Mouse (Mus musculus) midbrain, embryonic 14.5 days (tissue): ENCODE results near the gene Cav1. TPM values are rescaled to one million over a fixed set of nuclear protein-coding genes. Genes with fewer than 3 reads are reported as not detected.

ENCODE experiments used
- ATAC-seq: fragments of 200-750 bp; cut with Nextera tagmentation; 2 replicates; pipeline ENCODE4 v1.8.0; 2017; ENCODE audit warnings: moderate number of reproducible peaks, moderate library complexity; ENCODE audit not compliant: low FRiP score, low TSS enrichment
- DNase-seq: peaks from one replicate; pipeline ENCODE4 v3.0.0-alpha.2; 2015
- H3K27ac ChIP-seq: fragments of 300-500 bp; sonication (generic); replicated peaks from 2 replicates; pipeline ENCODE4 v1.5.1; 2014; ENCODE audit warnings: mild to moderate bottlenecking, low read depth, low read length, moderate library complexity
- H3K27me3 ChIP-seq: fragments of 300-500 bp; sonication (generic); 2 replicates; pipeline ENCODE4 v1.6.1; 2014; ENCODE audit warnings: low read length, control low read depth, mixed read lengths; ENCODE audit not compliant: control insufficient read depth, insufficient read depth
- H3K36me3 ChIP-seq: fragments of 300-500 bp; sonication (generic); 2 replicates; pipeline ENCODE4 v1.6.1; 2014; ENCODE audit warnings: low read length, control low read depth; ENCODE audit not compliant: control insufficient read depth, insufficient read depth
- H3K4me1 ChIP-seq: fragments of 300-500 bp; sonication (generic); 2 replicates; pipeline ENCODE4 v1.6.1; 2014; ENCODE audit warnings: mild to moderate bottlenecking, antibody characterized with exemption, low read length, control low read depth; ENCODE audit not compliant: control insufficient read depth, insufficient read depth
- H3K4me2 ChIP-seq: fragments of 300-500 bp; sonication (generic); 2 replicates; pipeline ENCODE4 v1.6.1; 2014; ENCODE audit warnings: mild to moderate bottlenecking, low read length, moderate library complexity
- H3K4me3 ChIP-seq: fragments of 300-500 bp; sonication (generic); replicated peaks from 2 replicates; pipeline ENCODE4 v1.5.1; 2014; ENCODE audit warnings: low read depth, low read length
- H3K9ac ChIP-seq: fragments of 300-500 bp; sonication (generic); replicated peaks from 2 replicates; pipeline ENCODE4 v1.6.1; 2014; ENCODE audit warnings: mild to moderate bottlenecking, low read length, moderate library complexity
- H3K9me3 ChIP-seq: fragments of 300-500 bp; sonication (generic); 2 replicates; pipeline ENCODE4 v1.6.1; 2016; ENCODE audit warnings: low read length, control low read depth, mixed read lengths; ENCODE audit not compliant: control insufficient read depth
- WGBS: fragments of 180-500 bp; shearing (Covaris S2); extraction: QIAGEN DNeasy Blood & Tissue Kit; methylation state at CpG from one replicate; pipeline ENCODE4 v1.1.7; 2014; 5-methylcytosine and 5-hydroxymethylcytosine counted together
- polyA plus RNA-seq: library from polyadenylated mRNA; unstranded; fragments of >200 nt; fragmentation: Nextera tagmentation; extraction: Ambion mirVana; gene quantifications from 2 replicates; pipeline ENCODE4 v1.2.1, GENCODE M21; 2014

Cav1 gene
- polyA plus RNA-seq, 1 experiment from 2014 or later = 15.2 TPM

GRCm38 (mm10) chr6:17374326-17374725 is 68.2 kb downstream of the Cav1 start:
- H3K4me2 ChIP-seq = no peak overlapping the region
- no peaks in the 10 kb centered on the region for H3K4me1 ChIP-seq
- H3K9me3 ChIP-seq = no peaks in the 10 kb centered on the region
- no peak for DNase-seq
- WGBS = 94% methylated on average over 5 of the region's 5 CpGs
- H3K27me3 ChIP-seq = no peaks in the 10 kb centered on the region
- no peaks in the 10 kb centered on the region for H3K36me3 ChIP-seq
- no peak for ATAC-seq
- no peak overlapping the region for H3K9ac ChIP-seq
- no peak overlapping the region for H3K4me3 ChIP-seq
- no peak overlapping the region for H3K27ac ChIP-seq

GRCm38 (mm10) chr6:17377371-17377770 is 71.2 kb downstream of the Cav1 start:
- DNase-seq (no peak), ATAC-seq (no peak)
- H3K4me3 ChIP-seq = no peak overlapping the region
- no peak overlapping the region for H3K9ac ChIP-seq
- WGBS = 87% methylated on average over 2 of the region's 2 CpGs
- no peaks in the 10 kb centered on the region for H3K36me3 ChIP-seq
- H3K4me2 ChIP-seq = no peak overlapping the region
- H3K9me3 ChIP-seq = no peaks in the 10 kb centered on the region
- H3K27ac ChIP-seq = no peak overlapping the region
- H3K27me3 ChIP-seq = no peaks in the 10 kb centered on the region
- no peaks in the 10 kb centered on the region for H3K4me1 ChIP-seq

GRCm38 (mm10) chr6:17380102-17380501 is 74.0 kb downstream of the Cav1 start:
- H3K9ac ChIP-seq = no peak overlapping the region
- no peak for DNase-seq
- no peak overlapping the region for H3K27ac ChIP-seq
- H3K36me3 ChIP-seq = no peaks in the 10 kb centered on the region
- ATAC-seq = no peak
- no peaks in the 10 kb centered on the region for H3K27me3 ChIP-seq
- H3K4me3 ChIP-seq = no peak overlapping the region
- no peaks in the 10 kb centered on the region for H3K9me3 ChIP-seq
- H3K4me1 ChIP-seq = no peaks in the 10 kb centered on the region
- 92% methylated on average over 3 of the region's 3 CpGs for WGBS
- no peak overlapping the region for H3K4me2 ChIP-seq

GRCm38 (mm10) chr6:17381690-17382089 is 75.6 kb downstream of the Cav1 start:
- Histone ChIP-seq H3K9me3 (no peaks in the 10 kb centered on the region), H3K4me3 (no peak overlapping the region), H3K4me2 (no peak overlapping the region), H3K27me3 (no peaks in the 10 kb centered on the region), H3K4me1 (no peaks in the 10 kb centered on the region), H3K27ac (no peak overlapping the region), H3K9ac (no peak overlapping the region), H3K36me3 (no peaks in the 10 kb centered on the region)
- ATAC-seq (no peak), DNase-seq (no peak)
- 80% methylated on average over 6 of the region's 6 CpGs for WGBS

GRCm38 (mm10) chr6:17385531-17385930 is 79.4 kb downstream of the Cav1 start:
- Histone ChIP-seq H3K9ac (no peak overlapping the region), H3K36me3 (no peaks in the 10 kb centered on the region), H3K9me3 (no peaks in the 10 kb centered on the region), H3K4me1 (no peaks in the 10 kb centered on the region), H3K27me3 (no peaks in the 10 kb centered on the region), H3K4me2 (no peak overlapping the region), H3K27ac (no peak overlapping the region), H3K4me3 (no peak overlapping the region)
- WGBS = 91% methylated on average over 5 of the region's 5 CpGs
- DNase-seq (no peak), ATAC-seq (no peak)

- Histone ChIP-seq H3K9me3 (no peaks in the 10 kb centered on the region), H3K36me3 (no peaks in the 10 kb centered on the region), H3K27ac (no peak overlapping the region), H3K4me2 (no peak overlapping the region), H3K4me3 (no peak overlapping the region), H3K4me1 (no peaks in the 10 kb centered on the region), H3K27me3 (no peaks in the 10 kb centered on the region), H3K9ac (no peak overlapping the region)
- 93% methylated on average over 2 of the region's 2 CpGs for WGBS
- DNase-seq (no peak), ATAC-seq (no peak)
Measured at GRCm38 (mm10) chr6:17387991-17388710, 82.0 kb downstream of the Cav1 start.

Other genes with a start within 250 kb of the Cav1 start
- gene Tes, start 241.2 kb upstream of the Cav1 start, polyA plus RNA-seq = 32.8 and 36.3 TPM in 2 replicates
- 7.6 and 10.2 TPM in 2 replicates for gene Cav2, start 25.1 kb upstream of the Cav1 start, polyA plus RNA-seq
- gene Met, start 157.5 kb downstream of the Cav1 start, polyA plus RNA-seq = 1.1 and 1.5 TPM in 2 replicates